Mouse (Mus musculus) ovary, adult 18-20 months (tissue): Measurements from ENCODE around the gene Nectin4.

ENCODE experiments used
- DNase-seq: peaks from one replicate; pipeline ENCODE4 v3.0.0; 2022; ENCODE audit warnings: low spot score, mixed read lengths

The Nectin4 gene

DNA sequence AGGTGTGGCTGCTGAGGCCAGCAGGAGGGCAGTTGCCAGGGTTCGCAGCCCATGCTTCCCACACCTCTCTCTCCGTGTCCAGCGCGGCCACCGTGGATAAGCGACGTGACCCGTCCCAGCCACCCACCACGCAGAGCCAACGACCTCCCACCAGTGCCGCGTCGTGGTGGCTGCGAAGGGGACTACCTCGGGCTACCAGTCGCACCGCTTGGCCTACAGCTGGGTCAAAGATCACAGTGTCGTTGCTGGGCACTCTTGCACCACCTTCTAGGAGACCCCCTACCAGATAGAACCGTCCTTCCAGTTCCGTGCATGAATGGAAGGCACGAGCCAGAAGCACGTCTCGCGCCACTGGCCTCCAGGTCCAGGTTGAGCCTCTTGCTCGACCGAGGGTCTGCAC, 9.6 kb upstream of the Nectin4 start:
- no peak for DNase-seq

DNA sequence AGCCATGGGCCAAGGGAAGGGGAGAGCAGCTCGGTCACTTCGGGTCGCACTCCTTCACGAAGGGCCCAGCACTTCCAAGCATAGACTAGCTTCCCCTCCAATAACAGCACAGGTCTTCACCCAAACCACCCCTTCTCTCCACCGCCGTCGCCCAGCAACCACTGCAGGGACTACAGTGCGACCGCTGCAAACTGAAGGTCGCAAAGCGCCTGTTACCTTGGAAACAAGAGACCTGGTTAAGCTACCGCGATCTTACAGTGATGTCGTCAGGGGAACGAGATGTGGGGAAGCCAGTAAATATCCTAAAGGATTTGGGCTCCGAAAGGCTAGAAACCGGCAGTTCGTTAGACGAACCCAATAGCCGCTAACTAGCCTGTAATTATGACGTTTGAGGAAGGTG, 9.2 kb upstream of the Nectin4 start, which contains the start of gene Klhdc9:
Klhdc9 (minus strand) TSS at position 143 of the 400 bp plus-strand sequence.
- DNase-seq = peak; percentile 82

DNA sequence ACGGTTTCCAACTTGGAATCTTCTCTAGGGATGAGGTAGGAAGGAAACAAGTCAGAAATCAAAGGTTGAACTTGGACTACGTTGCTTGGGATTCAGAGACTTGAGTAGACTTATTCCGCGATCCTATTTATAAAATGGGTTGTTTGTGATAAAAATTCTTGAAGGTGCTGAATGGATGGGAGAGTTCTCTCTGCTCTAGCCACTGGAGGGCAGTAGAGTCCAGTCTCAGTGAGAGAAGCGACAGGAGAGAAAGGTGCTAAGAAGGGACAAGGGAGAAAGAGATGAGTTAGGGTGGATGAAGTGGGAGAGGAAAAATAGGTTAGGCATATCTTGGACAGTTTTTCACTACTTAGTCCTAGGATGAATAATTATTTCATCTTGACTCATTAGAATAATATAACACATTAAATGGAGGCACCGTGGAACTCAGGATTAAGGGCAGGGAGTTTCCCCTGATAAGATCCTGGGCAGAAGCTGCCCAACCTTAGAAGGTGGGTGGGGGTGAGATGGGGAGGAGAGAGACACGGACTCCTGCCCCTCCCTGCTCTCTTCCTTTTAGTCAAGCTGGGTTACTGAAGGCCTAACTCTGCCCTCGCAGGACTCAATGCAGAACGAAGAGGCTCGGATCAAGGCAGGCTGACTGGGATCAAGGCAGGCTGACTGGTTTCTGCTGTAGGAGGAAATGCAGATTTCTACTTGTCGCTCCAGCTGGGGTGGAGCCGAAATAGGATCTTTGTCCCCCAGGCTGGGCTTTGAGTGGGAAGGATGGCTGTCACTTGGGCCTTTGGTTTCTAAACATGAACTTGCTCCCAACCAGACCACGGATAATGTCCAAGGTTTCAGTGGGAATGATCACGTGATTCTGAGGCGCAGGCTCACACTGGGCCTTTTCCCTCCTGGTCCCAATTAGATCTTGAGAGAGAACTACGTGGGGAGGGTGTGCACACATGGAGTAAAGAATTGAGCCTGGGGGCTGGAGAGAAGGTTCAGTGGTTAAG, 8.5 kb upstream of the Nectin4 start:
- no peak for DNase-seq

DNA sequence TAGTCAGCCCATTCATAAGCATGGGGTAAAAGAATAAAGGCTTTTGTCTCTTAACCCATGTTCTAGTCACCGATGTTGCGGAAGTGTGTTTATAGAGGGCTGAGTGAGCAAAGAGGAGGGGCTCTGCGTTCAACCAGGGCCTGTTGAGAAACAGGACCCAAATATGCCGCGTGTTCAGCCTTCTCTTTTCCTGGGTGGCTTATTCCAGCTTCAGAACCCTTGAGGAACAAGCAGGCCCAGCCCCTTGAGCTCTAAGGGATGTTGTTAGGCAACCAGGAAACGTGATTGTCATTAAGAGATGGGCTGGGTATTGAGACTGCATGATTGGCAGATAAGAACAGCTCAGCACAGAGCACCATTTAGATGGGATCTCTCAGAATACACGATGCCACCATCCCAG, 4.0 kb upstream of the Nectin4 start:
- DNase-seq = no peak

DNA sequence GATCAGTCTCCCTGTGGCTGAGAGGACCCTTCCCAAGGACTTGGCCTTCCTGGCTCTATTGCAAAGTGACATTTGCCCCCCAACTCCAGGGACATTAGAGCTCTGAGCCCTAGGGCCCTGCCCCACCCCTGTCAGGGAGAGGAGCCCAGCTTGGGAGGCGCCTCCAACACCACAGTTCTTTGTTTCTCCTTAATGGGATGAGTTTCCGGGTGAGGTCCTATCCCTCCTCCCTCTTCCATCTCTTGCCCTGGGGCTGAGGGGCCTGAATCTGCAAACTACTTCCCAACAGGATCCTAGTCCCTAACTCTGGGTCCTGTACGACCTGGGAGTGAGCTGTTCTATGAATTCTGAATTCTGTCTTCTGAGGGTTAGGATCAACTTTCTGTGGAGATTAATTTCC, 3.0 kb downstream of the Nectin4 start:
- DNase-seq = no peak

DNA sequence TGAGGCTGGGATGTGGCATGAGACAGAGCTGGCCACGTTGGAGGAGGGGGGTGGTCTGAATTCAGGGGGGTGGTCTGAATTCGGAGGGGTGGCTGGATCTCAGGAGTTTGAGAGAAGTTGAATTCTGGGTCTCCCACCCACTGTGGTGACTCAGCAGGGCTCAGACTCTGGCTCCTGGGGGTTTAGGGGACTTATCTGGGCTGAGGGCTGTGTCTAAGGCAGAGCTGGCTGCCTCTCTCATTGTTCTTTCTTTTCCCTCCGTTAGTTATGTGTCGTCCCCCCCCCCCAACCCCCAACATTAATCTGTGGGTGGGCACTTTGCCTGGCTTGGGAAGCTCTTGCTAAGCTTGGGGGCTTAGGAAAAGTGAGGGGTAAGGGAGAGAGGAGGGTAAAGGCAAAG, 4.0 kb downstream of the Nectin4 start:
- DNase-seq = no peak

DNA sequence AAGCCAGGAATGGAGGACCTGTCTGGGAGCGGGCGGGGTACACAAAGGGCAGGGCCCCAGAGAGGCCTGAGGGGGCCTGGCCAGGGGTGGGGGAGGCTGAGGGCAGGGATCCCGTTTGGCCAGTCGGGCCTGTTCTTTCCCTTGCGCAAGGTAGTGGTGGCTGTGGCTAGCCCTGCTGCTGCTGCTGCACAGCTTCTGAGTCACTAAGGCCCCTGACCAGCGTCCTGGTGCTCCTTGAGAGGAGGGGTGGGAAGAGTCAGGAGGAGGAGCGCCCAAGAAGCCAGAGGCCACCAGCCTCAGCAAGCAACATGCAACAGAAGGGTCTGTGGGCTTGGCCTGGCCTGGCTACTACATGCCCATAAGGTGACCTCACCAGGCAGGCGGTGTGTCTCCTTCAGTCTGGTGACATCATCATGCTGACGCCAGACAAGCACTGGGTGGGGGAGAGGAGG, 5.8 kb downstream of the Nectin4 start:
- no peak for DNase-seq

DNA sequence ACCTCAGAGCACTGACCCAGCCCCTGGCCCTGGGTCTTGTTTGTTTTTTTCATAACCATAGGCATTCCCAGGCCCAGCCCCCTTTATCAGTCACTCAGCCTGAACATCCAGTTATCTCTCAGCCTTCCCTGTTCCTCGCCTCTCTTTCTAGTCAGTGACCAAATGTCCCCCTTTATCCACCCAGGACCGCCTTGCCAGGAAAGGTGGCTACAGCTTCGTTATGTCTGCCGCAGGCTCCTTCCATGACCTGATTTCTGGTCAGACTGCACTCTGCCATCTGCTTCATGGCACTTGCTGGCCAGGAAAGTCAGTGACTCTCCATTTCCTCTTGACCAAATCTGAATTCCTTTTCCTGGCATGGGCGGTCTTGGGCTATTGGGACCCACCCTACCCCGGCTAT, 8.4 kb downstream of the Nectin4 start:
- no peak for DNase-seq

DNA sequence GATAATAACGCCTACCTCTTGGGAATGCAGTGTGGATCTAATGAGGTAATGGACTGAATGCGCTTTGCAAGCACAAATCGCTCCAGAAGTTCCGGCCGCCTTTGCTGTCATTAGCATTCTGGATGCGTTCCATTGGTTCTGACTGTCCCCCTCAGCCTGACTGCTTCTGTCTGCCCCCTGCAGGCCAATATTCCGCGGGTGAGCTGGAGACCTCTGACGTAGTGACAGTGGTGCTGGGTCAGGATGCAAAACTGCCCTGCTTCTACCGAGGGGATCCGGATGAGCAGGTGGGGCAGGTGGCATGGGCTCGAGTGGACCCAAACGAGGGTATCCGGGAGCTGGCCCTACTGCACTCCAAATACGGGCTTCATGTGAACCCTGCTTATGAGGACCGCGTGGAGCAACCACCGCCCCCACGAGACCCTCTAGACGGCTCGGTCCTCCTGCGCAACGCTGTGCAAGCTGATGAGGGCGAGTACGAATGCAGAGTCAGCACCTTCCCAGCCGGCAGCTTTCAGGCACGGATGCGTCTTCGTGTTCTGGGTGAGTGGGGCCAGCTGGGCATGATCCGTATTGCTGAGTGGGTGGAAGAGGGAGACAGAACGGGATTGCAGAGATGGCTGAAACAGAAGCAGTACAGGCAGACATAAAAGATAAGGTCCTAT, 10.2 kb downstream of the Nectin4 start:
- DNase-seq = peak; percentile 30

DNA sequence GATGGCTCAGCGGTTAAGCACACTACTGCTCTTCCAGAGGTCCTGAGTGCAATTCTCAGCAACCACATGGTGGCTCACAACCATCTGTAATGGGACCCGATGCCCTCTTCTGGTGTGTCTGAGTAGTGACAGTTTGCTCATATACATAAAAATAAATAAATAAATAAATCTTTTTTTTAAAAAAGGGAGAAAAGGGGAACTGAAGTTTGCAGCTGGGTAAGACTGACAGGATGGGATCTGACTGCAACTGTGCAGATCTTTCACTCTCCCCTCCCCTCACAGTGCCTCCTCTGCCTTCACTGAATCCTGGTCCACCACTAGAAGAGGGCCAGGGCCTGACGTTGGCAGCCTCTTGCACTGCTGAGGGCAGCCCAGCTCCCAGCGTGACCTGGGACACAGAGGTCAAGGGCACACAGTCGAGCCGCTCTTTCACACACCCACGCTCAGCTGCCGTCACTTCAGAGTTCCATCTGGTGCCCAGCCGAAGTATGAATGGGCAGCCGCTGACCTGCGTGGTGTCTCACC, 12.3 kb downstream of the Nectin4 start:
- DNase-seq = no peak

DNA sequence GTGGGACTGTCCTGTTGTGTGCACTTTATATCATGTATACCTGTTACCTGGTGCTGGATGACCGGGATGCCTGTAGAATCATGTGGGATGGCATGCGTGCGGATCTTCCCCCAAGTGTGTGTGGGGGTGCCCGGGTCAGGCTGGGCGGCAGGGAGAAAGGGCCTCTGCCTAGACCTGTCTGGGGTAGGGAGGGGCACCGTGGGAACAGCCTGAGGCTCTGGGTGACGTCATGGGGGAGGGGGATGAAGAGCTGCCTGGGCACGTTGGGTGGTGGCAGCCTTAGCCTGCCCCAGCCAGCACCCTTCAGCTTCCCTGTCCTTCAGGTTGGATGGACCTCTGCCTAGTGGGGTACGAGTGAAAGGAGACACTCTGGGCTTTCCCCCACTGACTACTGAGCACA, 14.5 kb downstream of the Nectin4 start:
- DNase-seq = no peak

DNA sequence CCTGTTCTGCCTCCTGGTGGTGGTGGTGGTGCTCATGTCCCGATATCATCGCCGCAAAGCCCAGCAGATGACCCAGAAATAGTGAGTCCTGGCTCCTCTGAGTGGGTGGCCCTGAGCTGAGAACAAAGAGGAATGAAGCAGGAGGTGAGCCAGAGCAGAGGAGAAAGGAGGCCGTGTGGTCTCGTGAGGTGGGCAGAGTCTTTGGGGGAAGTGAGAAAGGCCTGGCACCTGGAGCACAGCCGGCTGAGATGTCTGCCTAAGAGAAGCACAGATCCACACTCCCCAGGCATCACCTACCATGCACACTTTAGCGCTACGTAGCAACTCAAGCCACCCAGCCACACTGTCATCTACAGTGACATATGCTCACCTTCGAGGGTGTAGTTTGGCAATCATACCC, 15.3 kb downstream of the Nectin4 start:
- no peak for DNase-seq

DNA sequence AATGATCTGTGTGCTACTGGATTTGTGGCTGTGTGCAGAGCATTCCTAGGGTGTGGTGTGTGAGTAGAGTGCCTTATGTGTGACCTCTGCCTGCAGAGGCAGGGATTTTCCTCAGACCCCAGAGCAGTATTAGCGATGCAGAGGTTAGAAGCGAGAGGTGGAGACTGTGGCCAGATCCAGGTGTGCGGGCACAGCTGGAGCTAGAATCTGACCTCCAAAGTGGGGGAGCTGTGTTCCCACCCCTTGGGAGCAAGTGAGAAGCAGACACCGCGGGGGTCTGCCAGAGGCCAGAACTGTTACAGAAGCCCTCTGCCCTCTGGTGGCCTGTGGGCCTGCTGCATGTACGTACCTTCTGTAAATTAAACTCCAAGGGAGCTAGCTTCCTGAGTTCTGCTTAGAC, 17.2 kb downstream of the Nectin4 start:
- DNase-seq = no peak

DNA sequence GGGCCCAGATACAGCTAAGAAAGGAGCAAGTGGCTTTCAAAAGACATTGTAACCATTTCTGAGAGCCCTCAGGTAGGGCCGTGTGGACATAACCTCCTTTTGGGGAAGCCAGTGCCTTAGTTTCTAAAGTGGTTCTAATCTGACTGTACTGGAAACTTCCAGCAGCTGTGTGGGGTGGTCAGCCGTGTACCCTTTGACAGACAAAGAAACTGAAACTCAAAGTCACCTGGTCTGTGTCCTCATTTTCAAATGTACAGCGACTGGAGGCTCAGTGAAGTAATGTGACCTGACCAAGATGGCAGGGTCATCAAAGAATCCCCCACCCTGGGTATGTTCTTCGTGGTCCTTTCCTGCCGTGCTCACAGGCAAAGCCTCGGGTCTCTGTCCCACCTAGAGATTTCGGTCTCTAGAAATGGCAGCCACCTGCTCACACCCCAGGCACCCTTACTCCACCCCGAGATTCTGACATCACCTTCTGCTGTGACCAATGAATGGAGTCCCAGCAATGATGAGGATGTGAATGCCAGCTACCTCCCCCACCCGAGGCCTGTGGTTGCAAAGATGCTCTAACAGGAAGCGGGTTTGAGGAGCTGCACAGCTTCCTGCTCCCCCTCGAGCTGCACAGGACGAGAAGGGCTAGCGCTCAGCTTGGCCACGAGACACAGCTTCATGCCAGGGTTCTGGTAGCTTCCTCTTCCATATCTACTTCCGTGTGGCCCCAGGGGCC, 18.6 kb downstream of the Nectin4 start, which contains the start of gene Arhgap30:
Arhgap30 (plus strand) TSS at position 579 of the 727 bp plus-strand sequence.
- DNase-seq = peak; percentile 12

DNA sequence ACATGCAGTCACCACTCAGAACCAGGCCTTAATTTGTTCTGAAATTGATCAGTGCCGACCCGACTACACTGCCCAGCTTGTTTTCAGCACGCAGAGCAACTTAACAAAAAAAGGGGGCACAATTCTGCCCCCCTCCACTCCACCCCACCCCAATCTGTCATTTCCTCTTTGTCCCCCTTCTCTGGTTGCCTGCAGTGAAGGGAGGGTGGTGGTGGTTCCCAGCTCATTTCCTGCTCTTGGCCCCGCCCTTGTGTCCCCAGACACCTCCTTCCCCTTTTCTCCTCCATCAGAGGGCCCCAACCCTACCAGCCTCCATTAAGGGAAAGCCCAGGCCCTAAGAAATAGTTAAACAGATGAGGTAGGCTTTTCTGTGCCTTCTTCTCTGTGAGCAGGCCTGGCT, 20.2 kb downstream of the Nectin4 start:
- DNase-seq = no peak

DNA sequence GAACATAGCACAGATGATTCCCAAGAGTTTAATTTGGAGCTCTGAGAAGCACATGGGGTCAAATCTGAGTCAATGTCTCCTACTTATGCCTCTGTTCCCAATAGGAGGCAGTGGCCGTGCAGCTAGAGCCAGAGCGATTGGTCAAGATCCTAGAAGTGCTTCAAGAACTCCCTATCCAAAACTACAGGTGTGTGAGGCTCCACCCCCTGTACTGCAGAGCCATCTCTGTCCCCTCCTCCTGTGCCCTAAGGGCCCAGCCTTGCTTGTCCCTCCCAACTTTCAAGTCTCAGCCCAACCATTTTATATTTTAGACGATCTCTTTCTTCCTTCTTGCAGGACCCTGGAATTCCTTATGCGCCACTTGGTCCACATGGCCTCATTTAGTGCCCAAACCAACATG, 31.9 kb downstream of the Nectin4 start:
- no peak for DNase-seq

DNA sequence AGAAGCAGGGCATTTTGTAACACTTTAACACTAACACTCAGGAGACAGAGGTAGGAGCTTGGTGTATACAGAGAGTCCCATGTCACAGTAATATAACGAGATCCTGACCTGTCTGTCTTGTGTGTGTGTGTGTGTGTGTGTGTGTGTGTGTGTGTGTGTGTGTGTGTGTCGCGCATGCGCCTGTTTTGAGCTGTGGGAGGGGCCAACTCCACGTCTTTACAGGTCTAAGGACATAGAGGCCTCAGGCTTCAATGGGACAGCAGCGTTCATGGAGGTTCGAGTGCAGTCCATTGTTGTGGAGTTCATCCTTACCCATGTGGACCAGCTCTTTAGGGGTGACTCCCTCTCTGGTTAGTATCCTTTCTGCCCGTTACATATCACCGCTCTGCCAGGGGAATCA, 33.1 kb downstream of the Nectin4 start:
- no peak for DNase-seq

DNA sequence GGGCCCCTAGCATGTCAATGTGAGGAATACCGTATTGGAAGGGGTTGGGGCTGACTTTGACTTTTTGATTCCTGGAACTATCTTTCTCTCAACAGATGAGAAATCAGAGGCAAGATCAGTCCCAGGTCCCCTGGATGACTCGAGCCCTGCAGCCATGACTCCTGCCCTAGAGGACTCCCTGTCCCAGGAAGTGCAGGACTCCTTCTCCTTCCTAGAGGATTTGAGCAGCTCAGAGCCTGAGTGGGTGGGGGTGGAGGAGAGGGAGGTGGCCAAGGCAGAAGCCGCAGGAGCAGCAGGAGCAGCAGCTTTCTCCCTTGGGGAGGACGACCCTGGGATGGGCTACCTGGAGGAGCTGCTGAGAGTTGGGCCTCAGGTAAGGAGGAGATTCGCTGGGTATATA, 37.4 kb downstream of the Nectin4 start:
- no peak for DNase-seq

DNA sequence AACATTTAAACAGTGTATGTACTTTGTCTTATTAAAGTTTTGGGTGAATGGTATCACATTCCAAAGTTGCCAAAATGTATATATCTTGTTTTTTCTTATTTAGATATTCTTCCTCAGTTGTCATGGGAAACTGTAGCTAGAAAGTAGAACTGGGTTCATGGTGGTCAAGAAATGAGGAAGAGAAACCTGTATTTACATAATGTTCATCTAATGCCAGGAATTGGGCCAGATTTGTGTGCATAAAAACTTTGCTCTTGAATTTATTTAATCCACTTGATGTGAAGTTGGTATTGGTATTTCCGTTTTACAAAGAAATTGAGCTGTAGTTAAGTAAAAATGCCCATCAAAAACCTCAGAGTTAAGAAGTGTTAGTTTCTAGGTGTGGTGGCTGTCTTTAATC, 40.3 kb downstream of the Nectin4 start:
- DNase-seq = no peak

DNA sequence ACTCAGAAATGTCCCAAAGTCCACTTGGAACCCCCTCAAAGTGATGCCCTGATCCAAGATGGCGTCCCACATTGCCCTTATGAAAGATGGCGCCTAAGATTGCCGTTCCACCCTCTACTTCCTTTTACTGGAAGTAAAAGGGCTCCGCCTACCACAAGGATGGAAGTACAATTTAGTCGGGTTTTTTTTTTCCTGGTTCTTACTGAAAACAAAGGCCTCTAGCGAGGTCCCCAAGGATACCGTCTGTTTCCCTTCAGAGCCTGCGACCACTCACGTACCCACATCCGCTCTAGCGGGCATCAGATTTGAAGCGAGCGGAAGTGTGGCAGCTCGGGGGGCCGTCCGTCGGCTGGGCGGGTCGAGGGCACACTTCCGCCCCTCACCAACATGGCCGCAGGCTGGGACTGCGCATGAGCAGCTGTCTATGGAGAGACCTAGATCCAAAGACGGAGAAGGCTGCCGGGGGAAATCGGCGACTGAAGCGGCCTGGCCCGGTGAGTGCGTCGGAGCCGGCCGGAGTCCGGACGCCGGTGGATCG, 41.1 kb downstream of the Nectin4 start, which contains the start of gene Usf1:
Usf1 (plus strand) TSS at position 367 of the 538 bp plus-strand sequence.
- DNase-seq = peak; percentile 91

DNA sequence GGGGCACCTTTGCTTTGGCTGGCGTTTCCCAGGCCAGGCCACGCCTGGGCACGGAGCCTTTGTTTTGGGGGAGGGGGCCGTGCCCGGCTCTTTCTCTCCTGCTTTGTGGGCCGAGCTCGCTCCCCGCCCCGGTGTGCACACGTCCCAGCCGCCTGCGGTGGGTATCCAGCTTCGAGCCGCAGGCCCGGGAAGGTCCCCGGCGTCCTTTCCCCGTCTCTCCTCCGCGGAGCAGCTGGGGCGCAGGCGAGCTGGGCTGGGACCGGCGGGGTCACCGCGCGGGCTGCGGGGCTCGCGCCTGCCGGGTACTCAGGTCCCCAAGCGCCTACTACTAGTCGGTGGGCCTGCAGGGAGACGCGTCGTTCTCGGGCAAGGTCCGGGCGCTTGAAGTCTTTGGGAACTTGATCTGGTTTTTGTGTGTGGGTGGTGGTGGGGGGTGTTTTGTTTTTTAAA, 41.6 kb downstream of the Nectin4 start:
- DNase-seq = no peak

DNA sequence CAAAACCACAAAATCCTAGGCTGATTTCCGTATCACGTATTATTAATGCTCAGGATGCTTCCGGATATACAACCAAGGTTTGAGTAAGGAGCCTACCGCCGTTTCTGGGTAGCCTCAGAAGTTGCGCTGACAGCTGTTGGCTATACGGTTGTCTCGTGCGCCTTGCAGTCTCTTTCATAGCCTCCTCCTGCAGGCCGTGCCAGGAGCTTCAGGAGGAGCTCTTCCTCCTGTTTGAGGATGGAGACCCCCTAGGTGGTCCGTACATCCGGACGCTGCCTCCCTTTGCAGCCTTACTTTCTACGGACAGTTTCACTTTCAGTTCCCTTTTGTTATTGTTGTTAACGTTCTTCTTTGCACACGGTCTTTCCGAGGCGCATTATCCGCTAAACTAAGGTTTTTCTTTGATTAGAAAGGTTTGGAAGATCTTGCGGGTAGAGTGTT, 42.1 kb downstream of the Nectin4 start:
- no peak for DNase-seq
